Mouse (Mus musculus) stomach, postnatal 0 days (tissue): ENCODE data around the gene Ptprg. TPM values are rescaled to one million over a fixed set of nuclear protein-coding genes. Genes with fewer than 3 reads are reported as not detected.

Experiments
- ATAC-seq: fragments of 200-750 bp; cut with Nextera tagmentation; 2 replicates; pipeline ENCODE4 v1.8.0; 2017; ENCODE audit not compliant: low FRiP score, low TSS enrichment
- DNase-seq: peaks from one replicate; pipeline ENCODE4 v3.0.0-alpha.2; 2016; ENCODE audit warnings: low spot score
- H3K27ac ChIP-seq: fragments of 300-500 bp; sonication (generic); replicated peaks from 2 replicates; pipeline ENCODE4 v1.5.1; 2014; ENCODE audit warnings: mild to moderate bottlenecking, control low read depth
- H3K27me3 ChIP-seq: fragments of 300-500 bp; sonication (generic); 2 replicates; pipeline ENCODE4 v1.6.1; 2014; ENCODE audit warnings: low read length; ENCODE audit not compliant: control insufficient read depth, insufficient read depth
- H3K36me3 ChIP-seq: fragments of 300-500 bp; sonication (generic); 2 replicates; pipeline ENCODE4 v1.6.1; 2014; ENCODE audit warnings: low read length, mixed read lengths; ENCODE audit not compliant: control insufficient read depth, insufficient read depth
- H3K4me1 ChIP-seq: fragments of 300-500 bp; sonication (generic); replicated peaks from 2 replicates; pipeline ENCODE4 v1.6.1; 2014; ENCODE audit warnings: antibody characterized with exemption; ENCODE audit not compliant: control insufficient read depth, insufficient read depth
- H3K4me2 ChIP-seq: fragments of 300-500 bp; sonication (generic); replicated peaks from 2 replicates; pipeline ENCODE4 v1.6.1; 2014; ENCODE audit warnings: low read depth, mild to moderate bottlenecking, control low read depth, moderate library complexity
- H3K4me3 ChIP-seq: fragments of 300-500 bp; sonication (generic); 2 replicates; pipeline ENCODE4 v1.5.1; 2014; ENCODE audit warnings: low read depth, low read length, control low read depth
- H3K9ac ChIP-seq: fragments of 300-500 bp; sonication (generic); 2 replicates; pipeline ENCODE4 v1.6.1; 2014; ENCODE audit warnings: mild to moderate bottlenecking, low read length, control low read depth, mixed read lengths
- H3K9me3 ChIP-seq: fragments of 300-500 bp; sonication (generic); 2 replicates; pipeline ENCODE4 v1.6.1; 2016; ENCODE audit warnings: low read length; ENCODE audit not compliant: control insufficient read depth
- CTCF ChIP-seq: IDR thresholded peaks from 2 replicates; pipeline ENCODE4 v1.5.1; 2016; ENCODE audit warnings: antibody characterized with exemption, low read depth, mild to moderate bottlenecking, moderate library complexity
- EP300 ChIP-seq: optimal IDR thresholded peaks from 2 replicates; pipeline ENCODE3; 2016; ENCODE audit warnings: antibody characterized with exemption
- WGBS: fragments of 180-500 bp; shearing (Covaris S2); extraction: QIAGEN DNeasy Blood & Tissue Kit; methylation state at CpG from one replicate; pipeline ENCODE4 v1.1.7; 2014; 5-methylcytosine and 5-hydroxymethylcytosine counted together
- polyA plus RNA-seq: library from polyadenylated mRNA; unstranded; fragments of >200 nt; fragmentation: Nextera tagmentation; extraction: Ambion mirVana; gene quantifications from 2 replicates; pipeline ENCODE4 v1.2.1, GENCODE M21; 2015

Ptprg gene
- polyA plus RNA-seq, 1 experiment from 2014 or later = 6.2 TPM

- TF ChIP-seq EP300 (no peak), CTCF (no peak)
- H3K27ac ChIP-seq = no peak overlapping the region
- H3K4me3 ChIP-seq = no peak overlapping the region
- H3K36me3 ChIP-seq = no peaks in the 10 kb centered on the region
- ATAC-seq (no peak), DNase-seq (no peak)
- no peaks in the 10 kb centered on the region for H3K27me3 ChIP-seq
- H3K9ac ChIP-seq = no peak overlapping the region
- H3K4me2 ChIP-seq = no peak overlapping the region
- H3K4me1 ChIP-seq = no peaks in the 10 kb centered on the region
- WGBS = 90% methylated on average over 5 of the region's 5 CpGs
- H3K9me3 ChIP-seq = no peaks in the 10 kb centered on the region
Observed at GRCm38 (mm10) chr14:11917225-11917624, 363.9 kb downstream of the Ptprg start.

- no peak overlapping the region for H3K4me2 ChIP-seq
- ATAC-seq (no peak; the same call in 1 of the 2 replicates), DNase-seq (no peak)
- H3K4me3 ChIP-seq = no peak overlapping the region
- TF ChIP-seq EP300 = no peak
- TF ChIP-seq CTCF = no peak
- no peaks in the 10 kb centered on the region for H3K36me3 ChIP-seq
- no peaks in the 10 kb centered on the region for H3K27me3 ChIP-seq
- no peaks in the 10 kb centered on the region for H3K4me1 ChIP-seq
- H3K9ac ChIP-seq = no peak overlapping the region
- H3K27ac ChIP-seq = no peak overlapping the region
- 47% methylated on average over 2 of the region's 2 CpGs for WGBS
- 0 out of 2 replicates have a peak, but pooled peaks cover 1% of the 10 kb centered on the region for H3K9me3 ChIP-seq
Observed at GRCm38 (mm10) chr14:11928545-11928944, 375.2 kb downstream of the Ptprg start.

GRCm38 (mm10) chr14:11932517-11932916, 379.2 kb downstream of the Ptprg start:
- DNase-seq (no peak), ATAC-seq (no peak)
- H3K36me3 ChIP-seq = no peaks in the 10 kb centered on the region
- H3K27me3 ChIP-seq = no peaks in the 10 kb centered on the region
- TF ChIP-seq CTCF (no peak), EP300 (no peak)
- no peaks in the 10 kb centered on the region for H3K4me1 ChIP-seq
- 0 out of 2 replicates have a peak, but pooled peaks cover 3% of the 10 kb centered on the region for H3K9me3 ChIP-seq
- H3K27ac ChIP-seq = no peak overlapping the region
- no peak overlapping the region for H3K9ac ChIP-seq
- 83% methylated on average over 3 of the region's 3 CpGs for WGBS
- no peak overlapping the region for H3K4me2 ChIP-seq
- no peak overlapping the region for H3K4me3 ChIP-seq

GRCm38 (mm10) chr14:11934556-11934955, 381.2 kb downstream of the Ptprg start:
- Histone ChIP-seq H3K4me2 (no peak overlapping the region), H3K4me1 (no peaks in the 10 kb centered on the region), H3K27me3 (no peaks in the 10 kb centered on the region), H3K9ac (no peak overlapping the region), H3K4me3 (no peak overlapping the region), H3K27ac (no peak overlapping the region), H3K36me3 (no peaks in the 10 kb centered on the region), H3K9me3 (0 out of 2 replicates have a peak, but pooled peaks cover 3% of the 10 kb centered on the region)
- 85% methylated on average over 2 of the region's 2 CpGs for WGBS
- TF ChIP-seq CTCF (no peak), EP300 (no peak)
- ATAC-seq (no peak), DNase-seq (no peak)

- DNase-seq = no peak
- TF ChIP-seq CTCF = peak; percentile 48
- TF ChIP-seq EP300 = no peak
- Histone ChIP-seq H3K27ac (no peak overlapping the region), H3K9ac (no peak overlapping the region), H3K4me2 (no peak overlapping the region), H3K27me3 (no peaks in the 10 kb centered on the region), H3K9me3 (0 out of 2 replicates have a peak, but pooled peaks cover 3% of the 10 kb centered on the region), H3K4me3 (no peak overlapping the region), H3K4me1 (no peaks in the 10 kb centered on the region), H3K36me3 (no peaks in the 10 kb centered on the region)
- 45% methylated on average over 1 of the region's 1 CpGs for WGBS
- ATAC-seq = no peak
Observed at GRCm38 (mm10) chr14:11935281-11935680, 381.9 kb downstream of the Ptprg start.

GRCm38 (mm10) chr14:11935698-11936097, 382.4 kb downstream of the Ptprg start:
- H3K27me3 ChIP-seq = no peaks in the 10 kb centered on the region
- 84% methylated on average over 7 of the region's 7 CpGs for WGBS
- TF ChIP-seq CTCF (no peak), EP300 (no peak)
- no peak for ATAC-seq
- 0 out of 2 replicates have a peak, but pooled peaks cover 3% of the 10 kb centered on the region for H3K9me3 ChIP-seq
- no peak overlapping the region for H3K4me3 ChIP-seq
- H3K4me1 ChIP-seq = no peaks in the 10 kb centered on the region
- H3K9ac ChIP-seq = no peak overlapping the region
- H3K4me2 ChIP-seq = no peak overlapping the region
- H3K27ac ChIP-seq = no peak overlapping the region
- no peaks in the 10 kb centered on the region for H3K36me3 ChIP-seq
- DNase-seq = no peak
